Comparison of ENCODE assay signal across 9 mouse cellular contexts in genomic region chr1:183853956-183854613, GRCm38 (mm10).
DNase-seq lines count a peak whose midpoint lies in the region; ATAC-seq and TF ChIP-seq lines count a peak whose summit lies in the region.
"Had no signal": no experiment of that assay in that cellular context is flagged by ENCODE, and none has a peak within 500 bp of the region (broad histone marks: within the 10 kb centered on the region; RNA-seq: fewer than 3 reads in every experiment).

No protein-coding gene starts in this region.

- no peak overlapping the region for H3K4me2 ChIP-seq in kidney, postnatal 0 days (ENCODE audit: low read length)
- H3K4me2 ChIP-seq: neural tube, embryonic 13.5 days had no signal

- no peak for ATAC-seq in kidney, postnatal 0 days (replicated peaks; ENCODE audit: low FRiP score, low read depth)
- ATAC-seq in megakaryocyte-erythroid progenitor cell, adult 5-6 weeks (replicated peaks; ENCODE audit: low FRiP score, low TSS enrichment, poor library complexity, severe bottlenecking): no peak
- no peak for ATAC-seq in inflammation-experienced regulatory T-cells, adult 6 months

- H3K4me1 ChIP-seq in kidney, postnatal 0 days (replicated peaks; ENCODE audit: insufficient read depth, low read length): no peaks in the 10 kb centered on the region
- H3K4me1 ChIP-seq in E14TG2a.4 (replicated peaks; ENCODE audit: low read depth, low read length): no peaks in the 10 kb centered on the region
- H3K4me1 ChIP-seq: neural tube, embryonic 13.5 days had no signal

- WGBS in kidney, postnatal 0 days: 79% methylated on average over 3 of the region's 3 CpGs

- no peaks in the 10 kb centered on the region for H3K27me3 ChIP-seq in kidney, postnatal 0 days (ENCODE audit: insufficient read depth, low read length)
- no peaks in the 10 kb centered on the region for H3K27me3 ChIP-seq in E14TG2a.4 (ENCODE audit: insufficient read depth, low read length)
- H3K27me3 ChIP-seq: neural tube, embryonic 13.5 days had no signal

- H3K9me3 ChIP-seq in kidney, postnatal 0 days (replicated peaks; ENCODE audit: low read length): no peaks in the 10 kb centered on the region
- peaks cover 14% of the 10 kb centered on the region for H3K9me3 ChIP-seq in E14TG2a.4 (ENCODE audit: low read length)
- H3K9me3 ChIP-seq: neural tube, embryonic 13.5 days had no signal

- no peak for DNase-seq in kidney, postnatal 0 days (ENCODE audit: low spot score)
- DNase-seq in kidney, adult 9 months: no peak
- DNase-seq in A20 (ENCODE audit: low read depth, low spot score): peak; percentile 38
- peak; percentile 6 for DNase-seq in lung, postnatal 36 days

- no peaks in the 10 kb centered on the region for H3K36me3 ChIP-seq in kidney, postnatal 0 days (ENCODE audit: insufficient read depth, low read length)
- H3K36me3 ChIP-seq in E14TG2a.4 (ENCODE audit: insufficient read depth, low read length): no peaks in the 10 kb centered on the region
- H3K36me3 ChIP-seq: neural tube, embryonic 13.5 days had no signal

- H3K27ac ChIP-seq in kidney, postnatal 0 days: no peak overlapping the region
- H3K27ac ChIP-seq: liver, embryonic 14.5 days; neural tube, embryonic 13.5 days had no signal

- H3K4me3 ChIP-seq in kidney, postnatal 0 days (replicated peaks; ENCODE audit: low read depth, low read length): no peak overlapping the region
- no peak overlapping the region for H3K4me3 ChIP-seq in E14TG2a.4 (replicated peaks; ENCODE audit: low read length)
- H3K4me3 ChIP-seq: neural tube, embryonic 13.5 days had no signal

- peak; percentile 33; the same call in 1 of the 2 replicates for TF ChIP-seq CTCF in kidney, postnatal 0 days (IDR thresholded peaks at IDR 0.05; ENCODE audit: low read depth)
- TF ChIP-seq CTCF in E14TG2a.4 (conservative IDR thresholded peaks at IDR 0.05; ENCODE audit: low read length): peak; percentile 26; the same call in 1 of the 2 replicates

- no peak overlapping the region for H3K9ac ChIP-seq in kidney, postnatal 0 days (ENCODE audit: low read depth, low read length)
- H3K9ac ChIP-seq: liver, embryonic 14.5 days; neural tube, embryonic 13.5 days had no signal

Comparison
In these comparisons a context has a peak if more than half of its experiments do, and no peak if none do; other contexts are left out.
1. DNase-seq: peak in A20 (single experiment) and lung, postnatal 36 days (single experiment); none in kidney, postnatal 0 days (single experiment) and kidney, adult 9 months (single experiment).